Mouse (Mus musculus) MEL-GATA-1-ER (cell line): ENCODE data around the gene Prrc2b.
A peak's percentile ranks its signal among the peaks of the same experiment; 100 is the strongest.

Experiments
- DNase-seq: peaks from one replicate; pipeline ENCODE4 v3.0.0-alpha.2; 2012; ENCODE audit warnings: low read depth; ENCODE audit errors: extremely low read depth

The Prrc2b gene

GRCm38 (mm10) chr2:32221577-32221976 lies 70.7 kb downstream of the Prrc2b start:
- DNase-seq: no peak

DNA sequence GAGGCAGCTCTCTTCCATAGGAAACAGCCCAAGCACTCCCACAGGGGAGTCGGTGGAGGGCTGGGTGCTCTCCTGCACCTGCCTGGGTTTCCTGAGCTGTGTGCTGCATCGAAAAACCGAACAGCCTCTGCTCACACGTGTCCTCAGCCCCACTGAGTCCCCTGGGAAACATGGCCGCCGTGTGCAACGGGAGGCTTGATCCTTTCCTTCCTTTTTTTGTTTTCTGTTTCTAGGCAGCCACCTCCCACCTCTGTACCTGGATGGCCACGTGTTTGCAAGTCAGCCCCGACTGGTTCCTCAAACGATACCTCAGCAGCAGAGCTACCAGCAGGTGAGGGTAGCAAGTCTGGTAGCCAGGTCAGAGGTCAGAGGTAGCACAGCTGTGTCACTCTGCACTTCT lies 71.2 kb downstream of the Prrc2b start:
- DNase-seq: no peak

DNA sequence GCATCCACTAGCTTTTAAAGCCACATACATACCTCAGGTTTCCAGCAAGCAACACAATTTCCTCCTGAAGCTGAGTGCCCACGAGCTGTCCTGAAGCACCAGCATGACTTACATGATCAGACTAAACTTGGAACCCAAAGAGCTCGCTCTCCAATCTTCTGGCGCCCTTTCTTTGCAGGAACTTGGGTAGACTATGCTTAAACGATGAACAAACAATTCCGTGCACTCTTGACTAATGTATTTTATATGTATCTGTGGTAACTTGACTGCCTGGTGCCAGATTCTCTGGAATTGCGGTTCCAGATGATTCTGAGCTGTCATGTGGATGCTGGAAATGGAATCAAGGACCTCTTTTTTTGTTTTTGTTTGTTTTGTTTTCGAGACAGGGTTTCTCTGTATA lies 84.6 kb downstream of the Prrc2b start:
- no peak for DNase-seq

GRCm38 (mm10) chr2:32235886-32236759 lies 85.2 kb downstream of the Prrc2b start, which contains the start of gene Pomt1:
Gene Pomt1 (plus strand): TSS chr2:32236590.
- DNase-seq: peak; percentile 85

GRCm38 (mm10) chr2:32236760-32237487 lies 86.0 kb downstream of the Prrc2b start:
- peak; percentile 56 for DNase-seq

DNA sequence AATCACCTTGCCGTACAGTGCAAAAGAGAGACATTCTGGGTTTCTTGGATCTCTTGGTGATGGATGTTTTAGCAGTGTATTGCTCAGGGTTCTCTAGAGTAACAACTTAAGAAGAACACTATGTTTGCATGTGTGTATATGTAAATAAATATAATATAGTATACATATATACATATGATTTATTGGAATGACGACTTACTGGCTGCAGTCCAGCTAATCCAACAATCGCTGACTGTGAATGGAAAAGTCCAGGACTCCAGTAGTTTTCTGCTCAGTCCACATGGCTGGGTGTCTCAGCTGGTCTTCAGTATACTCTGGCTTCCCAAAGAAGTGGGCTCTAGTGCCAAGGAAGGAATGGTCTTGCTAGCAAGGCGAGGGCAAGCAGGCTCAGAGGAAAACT lies 86.7 kb downstream of the Prrc2b start:
- no peak for DNase-seq

DNA sequence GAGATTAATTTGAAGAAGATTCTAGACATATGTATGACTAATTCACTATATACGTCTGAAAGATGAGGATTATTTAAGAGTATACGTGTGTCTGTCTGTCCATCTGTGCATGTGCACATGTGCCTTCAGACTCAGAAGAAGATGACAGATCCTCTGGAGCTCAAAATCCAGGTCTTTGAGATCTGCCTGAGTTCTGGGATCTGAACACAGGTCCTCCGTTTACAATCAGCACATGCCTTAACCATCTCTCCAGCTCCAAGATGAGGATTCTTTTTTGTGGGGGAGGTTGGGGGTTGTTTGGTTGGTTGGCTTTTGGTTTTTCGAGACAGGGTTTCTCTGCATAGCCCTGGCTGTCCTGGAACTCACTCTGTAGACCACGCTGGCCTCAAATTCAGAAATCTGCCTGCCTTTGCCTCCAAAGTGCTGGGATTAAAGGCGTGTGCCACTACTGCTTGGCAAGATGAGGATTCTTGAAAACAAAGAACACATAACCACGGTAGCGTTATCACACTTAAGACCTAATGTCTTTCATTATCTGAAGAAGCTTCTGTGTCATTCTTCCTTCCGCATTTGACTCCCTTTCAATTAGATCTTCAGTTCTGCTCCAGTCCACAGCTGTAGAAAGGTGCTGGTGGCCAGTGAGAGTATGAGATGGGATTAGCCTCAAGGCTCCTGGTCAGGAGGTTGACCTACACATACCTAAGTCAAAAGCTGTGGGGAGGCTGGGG lies 88.0 kb downstream of the Prrc2b start:
- DNase-seq: peak; percentile 87

DNA sequence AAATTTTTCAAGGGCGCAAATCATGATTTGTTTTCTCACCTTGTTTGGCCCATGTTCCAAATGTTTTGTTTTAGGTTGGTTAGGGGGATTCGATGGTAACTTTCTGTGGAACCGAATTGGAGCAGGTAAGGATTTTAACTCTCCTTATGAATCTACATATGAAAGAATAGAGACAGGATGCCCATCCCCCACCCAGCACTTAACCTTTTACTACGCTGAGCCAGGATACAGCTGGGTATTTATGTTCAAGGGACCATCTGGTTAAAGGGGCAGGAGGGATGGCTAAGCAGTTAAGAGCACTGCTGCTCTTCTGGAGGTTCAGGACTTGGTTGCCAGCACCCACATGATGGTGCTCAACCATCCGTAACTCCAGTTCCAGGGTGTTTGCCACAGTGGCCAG lies 89.7 kb downstream of the Prrc2b start:
- no peak for DNase-seq

DNA sequence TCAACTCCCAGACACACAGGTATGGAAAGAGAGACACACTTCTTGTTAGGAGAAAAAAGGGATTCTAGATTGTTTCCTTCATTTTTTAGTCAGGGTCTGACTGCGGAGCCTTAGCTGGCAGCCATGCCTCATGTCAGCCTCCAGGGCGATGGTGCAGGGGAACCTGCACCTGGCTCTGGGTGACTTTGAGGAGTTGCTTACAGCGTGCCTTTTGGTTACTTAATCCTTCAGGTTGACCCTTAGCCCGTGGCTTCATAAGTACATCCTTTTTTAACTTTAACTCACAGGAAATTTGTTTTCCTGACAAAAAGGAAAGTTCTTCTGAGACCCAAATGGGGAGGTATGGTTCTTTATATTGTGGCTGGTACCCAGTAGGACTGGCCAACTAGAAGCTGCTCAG lies 92.1 kb downstream of the Prrc2b start:
- no peak for DNase-seq

- DNase-seq: no peak
Observed at GRCm38 (mm10) chr2:32246741-32247140, 95.9 kb downstream of the Prrc2b start.

- DNase-seq: no peak
Observed at GRCm38 (mm10) chr2:32248377-32249361, 97.8 kb downstream of the Prrc2b start.

DNA sequence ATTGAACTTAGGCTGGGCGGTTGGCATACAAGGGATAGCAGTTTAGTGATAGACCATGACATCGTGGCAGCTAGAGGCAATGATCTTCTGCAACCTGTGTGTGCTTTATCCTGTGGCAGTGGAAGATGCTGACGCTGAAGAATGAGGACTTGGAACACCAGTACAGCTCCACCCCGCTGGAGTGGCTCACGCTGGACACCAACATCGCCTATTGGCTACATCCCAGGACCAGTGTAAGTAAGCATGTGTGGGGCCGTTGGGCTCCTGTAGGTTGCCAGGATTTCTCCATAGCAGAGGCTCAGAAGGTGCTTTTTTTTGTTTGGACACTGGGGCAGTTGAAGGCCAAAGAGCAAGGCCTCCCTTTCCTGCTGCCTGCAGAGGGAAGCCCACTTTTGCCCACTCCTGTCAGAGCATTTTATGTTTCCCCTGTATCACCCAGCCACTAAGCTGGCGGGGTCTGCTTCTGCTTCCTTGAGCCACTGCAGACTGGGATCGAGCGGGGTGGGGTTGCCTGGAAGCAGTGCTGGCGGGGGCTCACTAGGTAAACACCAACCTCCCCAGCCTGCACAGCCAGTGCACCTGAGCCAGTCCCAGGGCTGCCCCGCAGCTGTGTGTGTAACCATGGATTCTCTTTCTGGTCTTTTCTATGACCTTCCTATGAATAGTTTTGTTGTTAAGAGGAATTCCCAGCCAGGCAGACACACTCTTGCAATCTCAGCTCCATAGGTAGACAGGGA lies 101.1 kb downstream of the Prrc2b start:
- DNase-seq: no peak

DNA sequence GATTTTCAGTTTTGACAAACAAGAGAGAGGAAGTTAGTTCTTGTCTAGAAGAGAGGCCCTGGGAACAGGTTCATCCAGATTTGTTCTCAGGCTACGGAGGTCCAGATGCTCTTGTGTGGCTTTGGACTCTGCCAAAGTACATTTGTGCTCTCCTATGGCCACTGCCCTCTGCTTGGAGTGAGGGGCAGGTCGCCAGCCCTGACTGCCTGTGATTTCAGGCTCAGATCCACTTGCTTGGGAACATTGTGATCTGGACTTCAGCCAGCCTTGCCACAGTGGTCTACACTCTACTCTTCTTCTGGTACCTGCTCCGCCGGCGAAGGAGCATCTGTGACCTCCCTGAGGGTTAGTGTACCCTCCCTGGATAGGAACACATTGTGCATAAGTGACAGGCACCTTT lies 101.8 kb downstream of the Prrc2b start:
- DNase-seq: no peak

DNA sequence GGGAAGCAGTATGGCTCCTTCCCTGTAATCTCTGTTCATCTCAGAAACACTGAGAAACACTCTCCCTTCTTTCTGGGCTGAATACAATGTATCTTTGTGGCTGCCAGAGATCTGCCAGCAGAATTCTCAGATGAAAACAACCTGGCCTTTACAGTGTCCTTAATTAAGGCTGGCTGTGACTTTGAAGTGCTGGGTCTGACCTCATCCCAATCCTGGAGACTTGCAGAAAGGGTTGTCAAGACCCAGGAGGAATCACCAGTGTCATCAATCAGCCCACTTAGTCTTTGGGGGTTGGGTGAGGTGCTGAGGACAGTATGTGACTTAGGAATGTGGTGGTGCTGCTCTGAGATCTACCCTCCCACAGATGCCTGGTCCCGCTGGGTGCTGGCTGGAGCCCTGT lies 102.5 kb downstream of the Prrc2b start:
- DNase-seq: no peak

GRCm38 (mm10) chr2:32254563-32254962 lies 103.7 kb downstream of the Prrc2b start:
- DNase-seq: no peak

DNA sequence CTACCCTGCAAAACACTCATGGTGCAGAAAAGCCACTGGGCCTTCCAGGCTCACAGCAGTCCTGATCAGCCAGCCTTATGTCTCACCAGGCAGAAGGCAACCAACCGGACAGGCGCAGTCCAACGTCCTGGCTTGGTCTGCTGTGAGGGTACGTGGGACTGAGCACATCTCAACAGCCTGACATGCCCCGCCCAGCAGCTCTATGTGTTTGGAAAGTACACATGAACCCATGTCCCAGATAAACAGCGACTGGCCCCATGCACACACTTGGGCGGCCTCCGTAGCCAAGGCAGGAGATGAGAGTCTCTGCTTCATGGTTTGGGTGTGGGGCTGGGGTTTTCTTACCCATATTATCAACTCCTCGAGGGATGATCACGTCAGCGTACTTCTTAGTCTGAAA lies 105.4 kb downstream of the Prrc2b start:
- DNase-seq: no peak

- no peak for DNase-seq
Observed at GRCm38 (mm10) chr2:32258887-32259533, 108.1 kb downstream of the Prrc2b start.

DNA sequence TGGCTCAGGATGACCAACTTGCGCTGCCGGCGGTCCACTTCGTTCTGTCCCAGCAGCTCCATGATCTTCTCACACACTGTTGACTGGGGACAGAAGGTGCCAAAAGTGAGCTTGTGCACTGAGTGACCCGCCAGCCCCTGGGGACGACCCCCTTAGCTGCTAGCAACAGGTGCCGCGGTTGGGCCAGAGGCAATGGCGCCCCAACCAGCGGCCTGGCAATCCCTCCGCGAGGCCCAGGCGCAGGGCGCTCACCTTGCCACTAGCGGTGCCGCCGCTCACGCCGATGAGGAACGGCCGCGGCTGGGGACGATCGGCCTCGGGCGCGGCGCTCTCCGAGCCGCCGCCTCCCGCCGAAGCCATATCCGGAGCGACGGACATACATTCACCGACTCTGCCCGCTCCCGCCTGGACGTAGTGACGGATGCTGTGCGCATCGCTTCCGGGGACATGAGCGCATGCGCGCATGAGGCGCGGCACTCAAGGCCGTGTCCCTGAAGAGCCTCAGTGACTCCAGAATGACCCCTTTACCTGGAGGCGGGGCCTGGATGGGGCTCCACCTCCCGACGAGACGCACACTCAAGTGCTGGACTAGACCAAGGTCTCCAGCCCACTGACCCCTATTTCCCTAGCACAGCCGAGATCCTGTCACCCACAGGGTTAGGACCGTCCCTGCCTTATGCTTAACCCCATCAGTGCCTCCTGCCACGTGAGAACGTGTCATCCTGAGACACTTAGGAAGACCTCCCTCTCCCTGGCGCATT lies 109.0 kb downstream of the Prrc2b start, which contains the start of gene Uck1:
TSS of gene Uck1 (minus strand) at position 503 of the 761 bp plus-strand sequence.
- peak; percentile 85 for DNase-seq

GRCm38 (mm10) chr2:32260635-32261034 lies 109.8 kb downstream of the Prrc2b start:
- DNase-seq: peak; percentile 80
